Mouse (Mus musculus) limb, embryonic 12.5 days (tissue): Measurements from ENCODE around the gene Fstl1. TPM values are rescaled to one million over a fixed set of nuclear protein-coding genes. Genes with fewer than 3 reads are reported as not detected.
A peak's percentile ranks its signal among the peaks of the same experiment; 100 is the strongest.

Source experiments
- ATAC-seq: fragments of 200-750 bp; cut with Nextera tagmentation; 2 replicates; pipeline ENCODE4 v1.8.0; 2017; ENCODE audit warnings: low read depth, moderate TSS enrichment; ENCODE audit not compliant: insufficient number of reproducible peaks, insufficient read depth, low FRiP score, low TSS enrichment
- H3K27ac ChIP-seq: fragments of 300-500 bp; sonication (generic); 2 replicates; pipeline ENCODE4 v1.5.1; 2016; ENCODE audit warnings: mild to moderate bottlenecking, moderate library complexity
- H3K27me3 ChIP-seq: fragments of 300-500 bp; sonication (generic); 2 replicates; pipeline ENCODE4 v1.6.1; 2016; ENCODE audit warnings: mild to moderate bottlenecking, moderate library complexity
- H3K36me3 ChIP-seq: fragments of 300-500 bp; sonication (generic); 2 replicates; pipeline ENCODE4 v1.6.1; 2016; ENCODE audit warnings: mild to moderate bottlenecking, moderate library complexity
- H3K4me1 ChIP-seq: fragments of 300-500 bp; sonication (generic); replicated peaks from 2 replicates; pipeline ENCODE4 v1.6.1; 2016
- H3K4me2 ChIP-seq: fragments of 300-500 bp; sonication (generic); 2 replicates; pipeline ENCODE4 v1.6.1; 2016; ENCODE audit warnings: mild to moderate bottlenecking, moderate library complexity
- H3K4me3 ChIP-seq: fragments of 300-500 bp; sonication (generic); replicated peaks from 2 replicates; pipeline ENCODE4 v1.5.1; 2016; ENCODE audit warnings: mild to moderate bottlenecking
- H3K9ac ChIP-seq: fragments of 300-500 bp; sonication (generic); replicated peaks from 2 replicates; pipeline ENCODE4 v1.6.1; 2016; ENCODE audit warnings: mild to moderate bottlenecking, moderate library complexity
- H3K9me3 ChIP-seq: fragments of 300-500 bp; sonication (generic); 2 replicates; pipeline ENCODE4 v1.6.1; 2016; ENCODE audit warnings: mild to moderate bottlenecking, moderate library complexity
- whole genome bisulfite sequencing: fragments of 180-500 bp; shearing (Covaris S2); methylation state at CpG from one replicate; pipeline ENCODE4 v1.1.7; 2016; 5-methylcytosine and 5-hydroxymethylcytosine counted together
- polyA plus RNA-seq: library from polyadenylated mRNA; unstranded; fragments of >200 nt; fragmentation: Nextera tagmentation; extraction: Ambion mirVana; gene quantifications from 2 replicates; pipeline ENCODE4 v1.2.1, GENCODE M21; 2016

Gene Fstl1
- polyA plus RNA-seq, 1 experiment from 2014 or later = 385 TPM

DNA sequence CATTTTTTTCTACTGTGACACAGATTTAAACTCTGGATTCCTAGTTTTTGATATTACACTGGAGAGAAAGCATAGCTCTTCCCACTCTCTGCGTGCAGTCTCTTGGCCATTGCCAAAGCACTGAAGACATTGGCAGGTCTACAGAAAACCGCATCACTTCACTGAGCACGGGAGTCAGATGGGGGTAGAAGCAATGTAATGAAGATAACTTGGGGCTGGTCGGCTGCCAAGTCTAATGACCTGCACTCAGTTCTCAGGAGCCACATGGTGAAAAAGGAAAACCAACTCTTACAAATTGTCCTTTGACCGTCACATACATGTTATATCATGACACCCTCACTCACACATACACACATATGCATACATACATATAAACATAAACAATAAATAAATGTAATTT, 47.3 kb downstream of the Fstl1 start:
- no peak overlapping the region for H3K27ac ChIP-seq
- H3K4me1 ChIP-seq = no peaks in the 10 kb centered on the region
- no peak overlapping the region for H3K4me2 ChIP-seq
- H3K36me3 ChIP-seq = peaks cover 100% of the 10 kb centered on the region
- no peak for ATAC-seq
- H3K9ac ChIP-seq = no peak overlapping the region
- WGBS = 85% methylated on average over 5 of the region's 5 CpGs
- H3K27me3 ChIP-seq = no peaks in the 10 kb centered on the region
- H3K9me3 ChIP-seq = no peaks in the 10 kb centered on the region
- H3K4me3 ChIP-seq = no peak overlapping the region

GRCm38 (mm10) chr16:37824778-37825505, 48.3 kb downstream of the Fstl1 start:
- no peak overlapping the region for H3K9ac ChIP-seq
- no peak for ATAC-seq
- no peak overlapping the region for H3K4me3 ChIP-seq
- H3K27ac ChIP-seq = no peak overlapping the region
- 96% methylated on average over 12 of the region's 12 CpGs for WGBS
- H3K36me3 ChIP-seq = peaks cover 100% of the 10 kb centered on the region
- H3K4me2 ChIP-seq = no peak overlapping the region
- no peaks in the 10 kb centered on the region for H3K27me3 ChIP-seq
- no peaks in the 10 kb centered on the region for H3K9me3 ChIP-seq
- H3K4me1 ChIP-seq = no peaks in the 10 kb centered on the region

DNA sequence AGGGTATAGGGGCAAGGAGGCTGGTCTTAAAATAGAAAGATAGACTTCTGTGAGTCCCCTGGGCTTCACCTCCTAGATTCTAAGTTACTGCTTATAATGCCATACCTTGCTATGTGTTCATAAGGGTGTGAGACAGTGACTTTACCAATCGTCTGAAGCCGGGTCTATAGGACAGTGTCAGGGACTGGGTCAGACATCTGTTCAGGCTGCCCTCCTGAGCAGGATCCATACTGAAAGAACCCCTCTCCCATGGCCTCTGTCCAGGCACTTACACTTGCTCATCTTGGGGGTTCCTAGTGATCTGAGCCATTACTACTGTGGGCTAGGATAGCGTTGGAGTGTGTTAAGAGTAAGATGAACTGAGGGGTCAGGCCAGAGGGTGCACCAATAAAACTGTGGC, 49.6 kb downstream of the Fstl1 start:
- H3K4me3 ChIP-seq = no peak overlapping the region
- no peak overlapping the region for H3K4me2 ChIP-seq
- no peak for ATAC-seq
- H3K27me3 ChIP-seq = no peaks in the 10 kb centered on the region
- no peaks in the 10 kb centered on the region for H3K4me1 ChIP-seq
- no peak overlapping the region for H3K9ac ChIP-seq
- 96% methylated on average over 3 of the region's 3 CpGs for WGBS
- no peaks in the 10 kb centered on the region for H3K9me3 ChIP-seq
- H3K27ac ChIP-seq = no peak overlapping the region
- H3K36me3 ChIP-seq = peaks cover 100% of the 10 kb centered on the region

DNA sequence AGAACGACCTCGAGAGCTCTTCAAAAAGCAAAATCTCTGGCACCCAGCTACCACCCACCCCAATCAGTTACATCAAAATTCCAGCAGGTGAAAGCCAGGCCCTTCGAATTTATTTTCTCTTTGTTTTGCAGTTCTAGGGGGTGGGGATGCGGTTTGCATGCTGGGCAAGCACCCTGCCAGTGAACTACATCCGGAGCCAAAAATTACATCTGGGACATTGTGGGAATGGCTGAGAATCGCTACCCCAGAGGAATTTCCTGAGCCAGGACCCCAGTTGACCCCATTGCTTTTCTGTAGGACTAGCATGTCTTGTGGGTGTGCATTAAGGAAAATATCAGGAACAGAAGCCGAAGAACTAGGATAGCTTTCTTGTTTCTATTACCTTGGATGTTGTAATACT, 54.4 kb downstream of the Fstl1 start:
- ATAC-seq = no peak
- Histone ChIP-seq H3K36me3 (peaks cover 97% of the 10 kb centered on the region), H3K4me3 (no peak overlapping the region), H3K27me3 (no peaks in the 10 kb centered on the region), H3K9me3 (no peaks in the 10 kb centered on the region), H3K9ac (no peak overlapping the region), H3K4me2 (no peak overlapping the region), H3K4me1 (no peaks in the 10 kb centered on the region), H3K27ac (0 out of 2 replicates have a peak overlapping the region, but pooled peaks have one; percentile 50)
- 86% methylated on average over 7 of the region's 7 CpGs for whole genome bisulfite sequencing

DNA sequence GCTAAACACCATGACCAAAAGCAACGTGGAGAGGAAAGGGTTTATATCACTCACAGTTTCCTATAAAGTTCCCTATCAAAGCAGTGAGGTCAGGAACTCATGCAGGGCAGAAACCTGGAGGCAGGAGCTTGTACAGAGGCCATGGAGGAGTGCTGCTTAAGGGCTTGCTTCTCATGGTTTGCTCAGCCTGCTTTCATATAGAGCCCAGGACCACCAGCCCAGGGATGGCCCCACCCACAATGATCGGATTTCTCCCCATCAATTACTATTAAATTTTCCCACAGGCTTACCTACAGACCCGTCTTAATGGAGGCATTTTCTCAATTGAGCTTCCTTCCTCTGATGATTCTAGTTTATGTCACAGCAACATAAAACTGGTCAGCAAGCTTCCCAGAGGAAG, 60.9 kb downstream of the Fstl1 start:
- H3K9ac ChIP-seq = no peak overlapping the region
- peaks cover 45% of the 10 kb centered on the region for H3K36me3 ChIP-seq
- 67% methylated on average over 3 of the region's 3 CpGs for WGBS
- H3K27ac ChIP-seq = no peak overlapping the region
- no peaks in the 10 kb centered on the region for H3K4me1 ChIP-seq
- no peaks in the 10 kb centered on the region for H3K9me3 ChIP-seq
- no peaks in the 10 kb centered on the region for H3K27me3 ChIP-seq
- no peak for ATAC-seq
- H3K4me2 ChIP-seq = no peak overlapping the region
- no peak overlapping the region for H3K4me3 ChIP-seq

GRCm38 (mm10) chr16:37842439-37842838, 65.8 kb downstream of the Fstl1 start:
- 0 out of 2 replicates have a peak, but pooled peaks cover under 1% of the 10 kb centered on the region for H3K36me3 ChIP-seq
- no peak overlapping the region for H3K9ac ChIP-seq
- H3K27me3 ChIP-seq = no peaks in the 10 kb centered on the region
- no peaks in the 10 kb centered on the region for H3K4me1 ChIP-seq
- ATAC-seq = no peak
- no peak overlapping the region for H3K4me3 ChIP-seq
- H3K27ac ChIP-seq = no peak overlapping the region
- H3K9me3 ChIP-seq = no peaks in the 10 kb centered on the region
- 60% methylated on average over 2 of the region's 2 CpGs for WGBS
- H3K4me2 ChIP-seq = no peak overlapping the region

GRCm38 (mm10) chr16:37843740-37844139, 67.1 kb downstream of the Fstl1 start:
- H3K4me3 ChIP-seq = no peak overlapping the region
- H3K4me2 ChIP-seq = no peak overlapping the region
- H3K27ac ChIP-seq = no peak overlapping the region
- H3K27me3 ChIP-seq = no peaks in the 10 kb centered on the region
- 91% methylated on average over 12 of the region's 12 CpGs for WGBS
- ATAC-seq = no peak
- no peak overlapping the region for H3K9ac ChIP-seq
- H3K4me1 ChIP-seq = no peaks in the 10 kb centered on the region
- no peaks in the 10 kb centered on the region for H3K36me3 ChIP-seq
- no peaks in the 10 kb centered on the region for H3K9me3 ChIP-seq

DNA sequence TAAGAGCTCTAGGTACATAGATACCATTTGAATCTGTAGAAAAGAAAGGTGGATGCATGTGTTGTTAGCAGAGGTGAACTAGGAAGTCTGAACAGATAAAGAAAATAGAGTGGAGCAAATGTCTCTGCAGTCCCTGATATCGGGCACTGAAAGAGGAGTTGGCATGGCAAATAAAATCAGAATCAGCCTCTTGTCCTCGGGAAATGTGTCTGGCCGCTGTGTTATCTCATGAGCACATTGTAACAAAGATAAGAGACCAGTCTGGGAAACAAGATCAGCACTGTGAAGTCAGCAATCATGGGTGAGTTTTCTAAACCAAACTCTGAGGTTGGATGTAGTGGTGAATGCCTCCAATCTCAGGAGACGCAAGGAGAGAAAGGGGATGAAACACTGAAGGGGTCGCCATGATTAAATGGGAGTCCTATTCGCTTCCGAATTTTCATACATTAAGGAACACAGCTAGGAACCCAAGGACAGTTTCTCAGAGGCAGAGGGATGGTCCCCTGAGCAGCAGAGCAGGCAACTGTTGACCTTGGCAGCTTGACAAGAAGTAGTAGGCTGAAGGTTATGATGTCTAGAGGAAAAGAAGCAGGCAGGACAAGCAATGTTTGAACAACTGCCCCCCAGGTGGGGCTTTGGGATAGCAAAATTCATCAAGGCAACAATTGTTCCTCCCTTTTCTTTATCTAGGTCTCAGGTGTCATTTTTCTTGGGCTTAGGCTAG, 68.7 kb downstream of the Fstl1 start:
- Histone ChIP-seq H3K4me1 (no peaks in the 10 kb centered on the region), H3K4me2 (no peak overlapping the region), H3K27me3 (no peaks in the 10 kb centered on the region), H3K4me3 (no peak overlapping the region), H3K9me3 (no peaks in the 10 kb centered on the region), H3K9ac (no peak overlapping the region), H3K36me3 (no peaks in the 10 kb centered on the region), H3K27ac (no peak overlapping the region)
- ATAC-seq = no peak
- WGBS = 84% methylated on average over 7 of the region's 7 CpGs

GRCm38 (mm10) chr16:37847081-37847480, 70.4 kb downstream of the Fstl1 start:
- H3K36me3 ChIP-seq = no peaks in the 10 kb centered on the region
- ATAC-seq = no peak
- WGBS = 87% methylated on average over 3 of the region's 3 CpGs
- no peak overlapping the region for H3K4me3 ChIP-seq
- H3K4me2 ChIP-seq = no peak overlapping the region
- no peak overlapping the region for H3K9ac ChIP-seq
- H3K9me3 ChIP-seq = no peaks in the 10 kb centered on the region
- H3K4me1 ChIP-seq = peaks cover 5% of the 10 kb centered on the region; the same call in 1 of the 2 replicates
- H3K27me3 ChIP-seq = no peaks in the 10 kb centered on the region
- no peak overlapping the region for H3K27ac ChIP-seq

GRCm38 (mm10) chr16:37851366-37851765, 74.7 kb downstream of the Fstl1 start:
- 19% methylated on average over 5 of the region's 5 CpGs for WGBS
- H3K9me3 ChIP-seq = no peaks in the 10 kb centered on the region
- H3K27me3 ChIP-seq = no peaks in the 10 kb centered on the region
- H3K27ac ChIP-seq = 0 out of 2 replicates have a peak overlapping the region, but pooled peaks have one; percentile 20
- H3K36me3 ChIP-seq = no peaks in the 10 kb centered on the region
- H3K4me1 ChIP-seq = peaks cover 5% of the 10 kb centered on the region; the same call in 1 of the 2 replicates
- no peak overlapping the region for H3K4me2 ChIP-seq
- no peak for ATAC-seq
- H3K9ac ChIP-seq = no peak overlapping the region
- no peak overlapping the region for H3K4me3 ChIP-seq

DNA sequence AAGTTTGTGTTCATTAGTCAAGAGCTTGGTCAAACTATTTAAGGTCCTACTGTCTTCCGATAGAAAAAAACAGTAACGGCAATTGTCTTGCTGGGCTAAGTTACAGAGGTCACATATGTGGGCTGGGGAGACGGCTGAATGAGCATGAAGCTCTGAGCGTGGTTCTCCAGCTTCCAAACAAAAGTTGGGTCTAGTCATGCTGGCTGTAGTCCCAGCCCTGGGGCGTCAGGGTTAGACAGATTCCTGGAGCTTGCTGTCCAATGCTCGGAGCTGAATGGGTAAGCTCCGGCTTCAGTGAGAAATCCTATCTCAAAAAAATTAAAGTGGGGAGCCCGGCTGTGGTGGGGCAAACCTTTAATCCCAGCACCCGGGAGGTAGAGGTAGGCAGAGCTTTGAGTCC, 76.6 kb downstream of the Fstl1 start:
- Histone ChIP-seq H3K27ac (no peak overlapping the region), H3K9ac (no peak overlapping the region), H3K36me3 (no peaks in the 10 kb centered on the region), H3K9me3 (no peaks in the 10 kb centered on the region), H3K4me2 (no peak overlapping the region), H3K4me1 (peaks cover 5% of the 10 kb centered on the region; the same call in 1 of the 2 replicates), H3K27me3 (no peaks in the 10 kb centered on the region), H3K4me3 (no peak overlapping the region)
- 85% methylated on average over 9 of the region's 9 CpGs for WGBS
- no peak for ATAC-seq
